Mouse (Mus musculus) liver, adult 2 months (tissue): Measurements from ENCODE around the gene Mindy4. TPM values are rescaled to one million over a fixed set of nuclear protein-coding genes. Genes with fewer than 3 reads are reported as not detected.

Source experiments
- DNase-seq: peaks from one replicate; pipeline ENCODE4 v3.0.0-alpha.2; 2011; ENCODE audit warnings: low read depth, low spot score; ENCODE audit errors: extremely low read depth
- H3K27ac ChIP-seq: fragments of 200-500 bp; replicated peaks from 2 replicates; pipeline ENCODE4 v1.5.1; 2012; ENCODE audit warnings: low read depth, mild to moderate bottlenecking, control low read depth, inconsistent platforms, low read length; ENCODE audit not compliant: insufficient read depth
- H3K27me3 ChIP-seq: fragments of 200-500 bp; 2 replicates; pipeline ENCODE4 v1.6.1; 2012; ENCODE audit warnings: mild to moderate bottlenecking, moderate library complexity, low read length, inconsistent platforms; ENCODE audit not compliant: control insufficient read depth, insufficient read depth
- H3K36me3 ChIP-seq: fragments of 200-500 bp; 2 replicates; pipeline ENCODE4 v1.6.1; 2012; ENCODE audit warnings: low read length, inconsistent platforms; ENCODE audit not compliant: control insufficient read depth, insufficient read depth
- H3K4me1 ChIP-seq: fragments of 200-500 bp; 2 replicates; pipeline ENCODE4 v1.6.1; 2011; ENCODE audit warnings: low read length; ENCODE audit not compliant: control insufficient read depth, insufficient read depth
- H3K4me3 ChIP-seq: fragments of 200-500 bp; 2 replicates; pipeline ENCODE4 v1.5.1; 2011; ENCODE audit warnings: low read depth, mild to moderate bottlenecking, control low read depth, low read length, moderate library complexity; ENCODE audit not compliant: insufficient read depth
- H3K79me2 ChIP-seq: fragments of 200-500 bp; 2 replicates; pipeline ENCODE4 v1.6.1; 2012; ENCODE audit warnings: inconsistent platforms, mild to moderate bottlenecking, low read length, moderate library complexity; ENCODE audit not compliant: control insufficient read depth, insufficient read depth
- H3K9ac ChIP-seq: fragments of 200-500 bp; 2 replicates; pipeline ENCODE4 v1.6.1; 2012; ENCODE audit warnings: low read depth, mild to moderate bottlenecking, control low read depth, inconsistent platforms, low read length
- CTCF ChIP-seq: fragments of 200-500 bp; IDR thresholded peaks from 2 replicates; pipeline ENCODE4 v1.5.1; 2011; ENCODE audit warnings: low read depth, low read length, control low read depth
- POLR2A ChIP-seq: fragments of 200-500 bp; IDR thresholded peaks from 2 replicates; pipeline ENCODE4 v1.6.1; 2011; ENCODE audit warnings: low read length, control low read depth; ENCODE audit not compliant: insufficient read depth; ENCODE audit errors: extremely low read depth
- WGBS: fragments of 180-500 bp; shearing (Covaris S2); methylation state at CpG from one replicate; pipeline ENCODE4 v1.1.7; 2018; 5-methylcytosine and 5-hydroxymethylcytosine counted together
- polyA plus RNA-seq: library from polyadenylated mRNA; depleted of rRNA; stranded (reverse); fragments of >200 nt; gene quantifications from 2 replicates; pipeline ENCODE4 v1.2.3, GENCODE M21; 2012
- total RNA-seq: library from RNA; depleted of rRNA; stranded (reverse); fragments of >200 nt; gene quantifications from 2 replicates; pipeline ENCODE4 v1.2.3, GENCODE M21; 2014

Mindy4 gene
- total and polyA plus RNA-seq, 2 experiments, result 4.1 to 4.3 TPM

GRCm38 (mm10) chr6:55323908-55324634 is 120.9 kb downstream of the Mindy4 start:
- Histone ChIP-seq H3K4me3 (no peak overlapping the region), H3K27ac (0 out of 2 replicates have a peak overlapping the region, but pooled peaks have one; percentile 5), H3K4me1 (peaks cover 12% of the 10 kb centered on the region), H3K27me3 (no peaks in the 10 kb centered on the region), H3K36me3 (no peaks in the 10 kb centered on the region), H3K79me2 (no peaks in the 10 kb centered on the region), H3K9ac (no peak overlapping the region)
- WGBS, result 17% methylated on average over 17 of the region's 17 CpGs
- TF ChIP-seq POLR2A (no peak), CTCF (no peak)
- peak; percentile 96 for DNase-seq

- TF ChIP-seq POLR2A (no peak), CTCF (peak; percentile 67)
- WGBS, result 32% methylated on average over 1 of the region's 1 CpGs
- Histone ChIP-seq H3K4me3 (no peak overlapping the region), H3K9ac (no peak overlapping the region), H3K27ac (no peak overlapping the region), H3K4me1 (peaks cover 12% of the 10 kb centered on the region), H3K36me3 (no peaks in the 10 kb centered on the region), H3K79me2 (no peaks in the 10 kb centered on the region), H3K27me3 (no peaks in the 10 kb centered on the region)
- no peak for DNase-seq
Measured at GRCm38 (mm10) chr6:55324785-55325184, 121.6 kb downstream of the Mindy4 start.

DNA sequence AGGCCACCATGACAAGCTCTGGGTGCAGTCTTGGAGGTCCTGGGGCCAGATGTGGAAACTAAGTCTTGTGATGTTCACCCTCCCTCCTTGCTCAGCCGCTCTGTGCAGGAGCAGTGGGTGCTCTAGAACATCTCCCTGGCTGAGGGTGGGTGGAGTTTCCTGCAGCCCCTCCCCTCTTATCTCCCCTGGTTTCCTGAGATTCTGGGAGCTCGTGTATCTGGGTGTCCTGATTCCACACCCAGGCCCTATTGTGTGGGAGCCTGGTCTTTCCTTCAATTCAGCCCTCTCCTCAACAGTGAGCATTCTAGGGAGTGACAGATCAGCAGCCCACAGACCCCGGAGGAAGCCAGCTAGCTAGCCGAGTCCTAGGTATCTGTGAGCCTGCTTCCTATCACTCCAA is 123.1 kb downstream of the Mindy4 start:
- H3K36me3 ChIP-seq, result no peaks in the 10 kb centered on the region
- H3K27ac ChIP-seq, result peak overlapping the region; percentile 61
- H3K27me3 ChIP-seq, result no peaks in the 10 kb centered on the region
- H3K4me1 ChIP-seq, result peaks cover 12% of the 10 kb centered on the region
- 74% methylated on average over 4 of the region's 4 CpGs for WGBS
- H3K4me3 ChIP-seq, result no peak overlapping the region
- TF ChIP-seq POLR2A (peak; percentile 34; the same call in 1 of the 2 replicates), CTCF (no peak)
- H3K9ac ChIP-seq, result no peak overlapping the region
- no peaks in the 10 kb centered on the region for H3K79me2 ChIP-seq
- DNase-seq, result no peak

DNA sequence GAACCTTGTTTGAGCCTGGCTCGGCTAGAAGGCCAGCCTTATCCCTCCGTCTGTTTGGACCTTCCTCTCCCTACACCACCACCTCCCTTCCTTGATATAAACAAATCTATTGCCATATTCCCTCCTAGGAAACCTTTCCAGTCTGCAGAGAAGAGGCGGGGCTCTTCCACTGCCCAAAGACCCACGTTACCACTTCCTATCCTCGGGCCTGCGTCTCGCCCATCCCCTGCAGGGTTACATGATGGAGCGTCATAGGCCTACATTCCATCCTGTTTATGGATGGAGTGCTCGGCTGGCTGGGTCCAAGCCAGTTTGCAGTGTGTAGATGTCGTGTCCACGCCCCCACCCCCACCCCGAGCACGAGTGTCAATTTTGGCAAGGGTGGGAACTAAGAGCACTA is 124.1 kb downstream of the Mindy4 start:
- no peak for DNase-seq
- no peak overlapping the region for H3K9ac ChIP-seq
- peak overlapping the region; percentile 61 for H3K27ac ChIP-seq
- H3K4me3 ChIP-seq, result no peak overlapping the region
- TF ChIP-seq CTCF (no peak), POLR2A (no peak)
- WGBS, result 74% methylated on average over 13 of the region's 13 CpGs
- peaks cover 12% of the 10 kb centered on the region for H3K4me1 ChIP-seq
- no peaks in the 10 kb centered on the region for H3K79me2 ChIP-seq
- no peaks in the 10 kb centered on the region for H3K36me3 ChIP-seq
- no peaks in the 10 kb centered on the region for H3K27me3 ChIP-seq

DNA sequence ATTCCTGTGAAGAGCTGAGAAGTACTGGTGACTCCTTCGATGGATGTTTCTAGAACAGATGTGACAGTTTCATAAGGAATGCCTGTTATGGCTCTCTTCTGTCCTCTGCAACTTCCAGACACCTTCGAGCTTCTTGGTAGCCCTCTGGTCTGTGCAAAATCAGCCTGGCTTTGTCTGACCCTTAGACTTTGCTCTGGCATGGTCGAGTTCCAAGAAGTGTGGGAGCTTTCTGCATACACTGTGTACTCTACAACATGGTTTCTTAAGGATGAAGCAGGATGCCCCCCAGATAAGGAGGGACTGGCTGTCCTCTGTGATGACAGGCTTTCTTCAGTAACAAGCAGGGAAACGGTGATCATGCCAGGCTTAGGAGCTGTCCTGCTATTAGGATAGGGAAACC is 125.0 kb downstream of the Mindy4 start:
- no peaks in the 10 kb centered on the region for H3K79me2 ChIP-seq
- H3K4me1 ChIP-seq, result peaks cover 12% of the 10 kb centered on the region; the same call in 1 of the 2 replicates
- H3K27me3 ChIP-seq, result no peaks in the 10 kb centered on the region
- TF ChIP-seq POLR2A, result no peak
- no peak for TF ChIP-seq CTCF
- H3K9ac ChIP-seq, result no peak overlapping the region
- H3K36me3 ChIP-seq, result no peaks in the 10 kb centered on the region
- no peak overlapping the region for H3K4me3 ChIP-seq
- no peak for DNase-seq
- WGBS, result 56% methylated on average over 4 of the region's 4 CpGs
- no peak overlapping the region for H3K27ac ChIP-seq

- no peaks in the 10 kb centered on the region for H3K79me2 ChIP-seq
- H3K27ac ChIP-seq, result no peak overlapping the region
- no peaks in the 10 kb centered on the region for H3K27me3 ChIP-seq
- no peaks in the 10 kb centered on the region for H3K36me3 ChIP-seq
- no peak for DNase-seq
- 72% methylated on average over 6 of the region's 6 CpGs for WGBS
- TF ChIP-seq POLR2A, result no peak
- no peak for TF ChIP-seq CTCF
- no peaks in the 10 kb centered on the region for H3K4me1 ChIP-seq
- no peak overlapping the region for H3K9ac ChIP-seq
- H3K4me3 ChIP-seq, result no peak overlapping the region
Measured at GRCm38 (mm10) chr6:55331315-55331714, 128.1 kb downstream of the Mindy4 start.
